Mouse (Mus musculus): ENCODE data around the gene Mfap5. TPM values are rescaled to one million over a fixed set of nuclear protein-coding genes. Genes with fewer than 3 reads are reported as not detected.
"Not testable (repeated sequence)": the region's sequence is repeated elsewhere in the genome, so short reads cannot be mapped to it uniquely, and the experiment has no call there.

Mfap5 gene
- polyA plus RNA-seq, 1 experiment from 2014 or later = 1.9 TPM

DNA sequence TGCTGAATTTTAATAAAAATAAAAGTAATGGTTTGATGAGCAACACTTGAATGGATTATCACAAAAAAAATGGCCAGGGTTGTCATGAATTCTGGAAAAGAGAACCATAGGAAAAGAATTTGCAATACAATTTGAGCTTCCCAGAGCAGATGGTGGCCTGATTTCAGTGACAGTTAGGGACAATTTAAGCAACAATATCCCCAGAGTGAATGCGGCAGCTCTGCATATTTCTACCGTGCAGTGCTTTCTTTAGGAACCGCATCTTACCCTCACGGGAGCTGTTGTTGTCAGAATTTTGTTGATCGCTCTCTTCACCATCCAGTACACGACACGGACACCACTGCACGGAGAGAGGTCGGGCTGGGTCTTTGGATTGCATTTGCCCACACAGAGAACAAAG is 33.9 kb downstream of the Mfap5 start:
- WGBS = 81% methylated on average over 9 of the region's 9 CpGs
- no peaks in the 10 kb centered on the region for H3K4me1 ChIP-seq (ENCODE audit: control insufficient read depth, insufficient read depth, low read length)
- H3K9ac ChIP-seq (replicated peaks; ENCODE audit: low read length) = no peak overlapping the region
- H3K36me3 ChIP-seq (replicated peaks; ENCODE audit: control insufficient read depth, insufficient read depth, low read depth, low read length) = no peaks in the 10 kb centered on the region
- ATAC-seq (replicated peaks; ENCODE audit: insufficient number of reproducible peaks, low FRiP score, low TSS enrichment, low read depth) (no peak), DNase-seq (ENCODE audit: low spot score) (no peak)
- no peaks in the 10 kb centered on the region for H3K27me3 ChIP-seq (ENCODE audit: control insufficient read depth, insufficient read depth, low read length)
- H3K9me3 ChIP-seq (replicated peaks; ENCODE audit: control insufficient read depth, low read length) = no peaks in the 10 kb centered on the region
- H3K27ac ChIP-seq (replicated peaks; ENCODE audit: low read depth, low read length) = no peak overlapping the region
- H3K4me3 ChIP-seq (ENCODE audit: low read depth, low read length) = no peak overlapping the region
- H3K4me2 ChIP-seq (ENCODE audit: low read depth, low read length) = no peak overlapping the region

GRCm38 (mm10) chr6:122542459-122542858 is 36.8 kb downstream of the Mfap5 start:
- H3K27ac ChIP-seq (replicated peaks; ENCODE audit: low read depth, low read length) = not testable (repeated sequence)
- WGBS = 73% methylated on average over 5 of the region's 5 CpGs

GRCm38 (mm10) chr6:122543574-122543973 is 37.9 kb downstream of the Mfap5 start:
- WGBS = 82% methylated on average over 5 of the region's 5 CpGs
- Histone ChIP-seq H3K27me3 (ENCODE audit: control insufficient read depth, insufficient read depth, low read length) (no peaks in the 10 kb centered on the region), H3K36me3 (replicated peaks; ENCODE audit: control insufficient read depth, insufficient read depth, low read depth, low read length) (no peaks in the 10 kb centered on the region), H3K4me2 (ENCODE audit: low read depth, low read length) (no peak overlapping the region), H3K4me3 (ENCODE audit: low read depth, low read length) (no peak overlapping the region), H3K27ac (replicated peaks; ENCODE audit: low read depth, low read length) (no peak overlapping the region), H3K9me3 (replicated peaks; ENCODE audit: control insufficient read depth, low read length) (no peaks in the 10 kb centered on the region), H3K9ac (replicated peaks; ENCODE audit: low read length) (no peak overlapping the region), H3K4me1 (ENCODE audit: control insufficient read depth, insufficient read depth, low read length) (no peaks in the 10 kb centered on the region)
- ATAC-seq (replicated peaks; ENCODE audit: insufficient number of reproducible peaks, low FRiP score, low TSS enrichment, low read depth) = no peak
- no peak for DNase-seq (ENCODE audit: low spot score)

More at GRCm38 (mm10) chr6:122542459-122542858, 36.8 kb downstream of the Mfap5 start:
- H3K9me3 ChIP-seq (replicated peaks; ENCODE audit: control insufficient read depth, low read length); H3K27me3 ChIP-seq (ENCODE audit: control insufficient read depth, insufficient read depth, low read length); H3K36me3 ChIP-seq (replicated peaks; ENCODE audit: control insufficient read depth, insufficient read depth, low read depth, low read length); H3K4me2 ChIP-seq (ENCODE audit: low read depth, low read length); H3K4me3 ChIP-seq (ENCODE audit: low read depth, low read length); H3K9ac ChIP-seq (replicated peaks; ENCODE audit: low read length); DNase-seq (ENCODE audit: low spot score); ATAC-seq (replicated peaks; ENCODE audit: insufficient number of reproducible peaks, low FRiP score, low TSS enrichment, low read depth); H3K4me1 ChIP-seq (ENCODE audit: control insufficient read depth, insufficient read depth, low read length): not testable (repeated sequence)

- H3K4me2 ChIP-seq (ENCODE audit: low read depth, low read length) = no peak overlapping the region
- H3K4me3 ChIP-seq (ENCODE audit: low read depth, low read length) = no peak overlapping the region
- no peaks in the 10 kb centered on the region for H3K4me1 ChIP-seq (ENCODE audit: control insufficient read depth, insufficient read depth, low read length)
- H3K27me3 ChIP-seq (ENCODE audit: control insufficient read depth, insufficient read depth, low read length) = no peaks in the 10 kb centered on the region
- ATAC-seq (replicated peaks; ENCODE audit: insufficient number of reproducible peaks, low FRiP score, low TSS enrichment, low read depth) (no peak; the same call in 1 of the 2 replicates), DNase-seq (ENCODE audit: low spot score) (no peak)
- WGBS = 95% methylated on average over 1 of the region's 1 CpGs
- H3K27ac ChIP-seq (replicated peaks; ENCODE audit: low read depth, low read length) = no peak overlapping the region
- H3K36me3 ChIP-seq (replicated peaks; ENCODE audit: control insufficient read depth, insufficient read depth, low read depth, low read length) = no peaks in the 10 kb centered on the region
- no peak overlapping the region for H3K9ac ChIP-seq (replicated peaks; ENCODE audit: low read length)
- H3K9me3 ChIP-seq (replicated peaks; ENCODE audit: control insufficient read depth, low read length) = no peaks in the 10 kb centered on the region
Observed at GRCm38 (mm10) chr6:122544672-122545071, 39.0 kb downstream of the Mfap5 start.

- no peaks in the 10 kb centered on the region for H3K36me3 ChIP-seq (replicated peaks; ENCODE audit: control insufficient read depth, insufficient read depth, low read depth, low read length)
- H3K4me2 ChIP-seq (ENCODE audit: low read depth, low read length) = no peak overlapping the region
- H3K4me1 ChIP-seq (ENCODE audit: control insufficient read depth, insufficient read depth, low read length) = no peaks in the 10 kb centered on the region
- H3K9me3 ChIP-seq (replicated peaks; ENCODE audit: control insufficient read depth, low read length) = no peaks in the 10 kb centered on the region
- DNase-seq (ENCODE audit: low spot score) (no peak), ATAC-seq (replicated peaks; ENCODE audit: insufficient number of reproducible peaks, low FRiP score, low TSS enrichment, low read depth) (no peak)
- no peak overlapping the region for H3K27ac ChIP-seq (replicated peaks; ENCODE audit: low read depth, low read length)
- H3K9ac ChIP-seq (replicated peaks; ENCODE audit: low read length) = no peak overlapping the region
- H3K27me3 ChIP-seq (ENCODE audit: control insufficient read depth, insufficient read depth, low read length) = no peaks in the 10 kb centered on the region
- H3K4me3 ChIP-seq (ENCODE audit: low read depth, low read length) = no peak overlapping the region
- 67% methylated on average over 9 of the region's 9 CpGs for WGBS
Observed at GRCm38 (mm10) chr6:122545289-122545882, 39.7 kb downstream of the Mfap5 start.

- H3K27ac ChIP-seq (replicated peaks; ENCODE audit: low read depth, low read length) = no peak overlapping the region
- no peak overlapping the region for H3K4me3 ChIP-seq (ENCODE audit: low read depth, low read length)
- H3K4me2 ChIP-seq (ENCODE audit: low read depth, low read length) = no peak overlapping the region
- no peak for DNase-seq (ENCODE audit: low spot score)
- H3K4me1 ChIP-seq (ENCODE audit: control insufficient read depth, insufficient read depth, low read length) = no peaks in the 10 kb centered on the region
- no peak for ATAC-seq (replicated peaks; ENCODE audit: insufficient number of reproducible peaks, low FRiP score, low TSS enrichment, low read depth)
- 80% methylated on average over 10 of the region's 10 CpGs for WGBS
- no peaks in the 10 kb centered on the region for H3K36me3 ChIP-seq (replicated peaks; ENCODE audit: control insufficient read depth, insufficient read depth, low read depth, low read length)
- no peak overlapping the region for H3K9ac ChIP-seq (replicated peaks; ENCODE audit: low read length)
- no peaks in the 10 kb centered on the region for H3K27me3 ChIP-seq (ENCODE audit: control insufficient read depth, insufficient read depth, low read length)
- H3K9me3 ChIP-seq (replicated peaks; ENCODE audit: control insufficient read depth, low read length) = no peaks in the 10 kb centered on the region
Observed at GRCm38 (mm10) chr6:122545948-122546347, 40.3 kb downstream of the Mfap5 start.

- Histone ChIP-seq H3K27ac (replicated peaks; ENCODE audit: low read depth, low read length) (no peak within 1 kb of the TSS), H3K4me1 (ENCODE audit: control insufficient read depth, insufficient read depth, low read length) (no peaks in the 10 kb centered on the region), H3K4me2 (ENCODE audit: low read depth, low read length) (no peak within 1 kb of the TSS), H3K9ac (replicated peaks; ENCODE audit: low read length) (no peak within 1 kb of the TSS), H3K36me3 (replicated peaks; ENCODE audit: control insufficient read depth, insufficient read depth, low read depth, low read length) (no peaks in the 10 kb centered on the region), H3K4me3 (ENCODE audit: low read depth, low read length) (no peak within 1 kb of the TSS), H3K9me3 (replicated peaks; ENCODE audit: control insufficient read depth, low read length) (no peaks in the 10 kb centered on the region), H3K27me3 (ENCODE audit: control insufficient read depth, insufficient read depth, low read length) (no peaks in the 10 kb centered on the region)
- DNase-seq (ENCODE audit: low spot score) (no peak), ATAC-seq (replicated peaks; ENCODE audit: insufficient number of reproducible peaks, low FRiP score, low TSS enrichment, low read depth) (no peak)
- 57% methylated on average over 9 of the region's 9 CpGs for WGBS
Observed at GRCm38 (mm10) chr6:122553606-122554005, 48.0 kb downstream of the Mfap5 start, which contains the start of gene Aicda. Aicda (plus strand) TSS chr6:122553801.

GRCm38 (mm10) chr6:122554102-122554501 is 48.5 kb downstream of the Mfap5 start:
- no peak for DNase-seq (ENCODE audit: low spot score)
- no peak for ATAC-seq (replicated peaks; ENCODE audit: insufficient number of reproducible peaks, low FRiP score, low TSS enrichment, low read depth)
- no peak overlapping the region for H3K4me3 ChIP-seq (ENCODE audit: low read depth, low read length)
- no peak overlapping the region for H3K9ac ChIP-seq (replicated peaks; ENCODE audit: low read length)
- H3K36me3 ChIP-seq (replicated peaks; ENCODE audit: control insufficient read depth, insufficient read depth, low read depth, low read length) = no peaks in the 10 kb centered on the region
- H3K27ac ChIP-seq (replicated peaks; ENCODE audit: low read depth, low read length) = no peak overlapping the region
- WGBS = 80% methylated on average over 6 of the region's 6 CpGs
- no peak overlapping the region for H3K4me2 ChIP-seq (ENCODE audit: low read depth, low read length)
- H3K4me1 ChIP-seq (ENCODE audit: control insufficient read depth, insufficient read depth, low read length) = no peaks in the 10 kb centered on the region
- H3K27me3 ChIP-seq (ENCODE audit: control insufficient read depth, insufficient read depth, low read length) = no peaks in the 10 kb centered on the region
- H3K9me3 ChIP-seq (replicated peaks; ENCODE audit: control insufficient read depth, low read length) = no peaks in the 10 kb centered on the region
